Mouse (Mus musculus): ENCODE measurements around the gene Zfp37.

DNA sequence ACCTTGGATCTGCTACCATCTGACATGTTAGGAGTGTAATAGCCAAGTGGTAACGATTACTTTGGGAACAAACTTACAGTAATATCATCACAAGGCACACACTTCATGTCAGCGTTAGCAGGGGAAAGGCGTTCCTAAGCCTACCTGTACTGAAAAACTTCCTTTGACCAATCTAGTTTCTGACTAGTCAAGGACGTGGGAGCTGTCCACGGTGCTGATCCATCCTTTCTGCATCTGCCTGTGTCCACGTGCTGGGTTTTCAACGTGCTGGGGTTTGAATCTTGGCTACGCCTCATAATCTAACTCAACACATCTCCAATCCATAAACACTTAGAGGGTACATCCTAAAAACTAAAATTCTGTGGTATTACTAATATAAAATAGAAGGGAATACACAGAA lies 26.1 kb upstream of the Zfp37 start:
- TF ChIP-seq CTCF (IDR thresholded peaks at IDR 0.05; ENCODE audit: low read depth, low read length) (no peak), POLR2A (IDR thresholded peaks at IDR 0.05; ENCODE audit: borderline replicate concordance, low read depth, low read length) (no peak)

Data from bone marrow macrophage, adult 2 months (primary cell).